Mouse (Mus musculus) neural tube, embryonic 14.5 days (tissue): Measurements from ENCODE around the gene Zfp507. TPM values are rescaled to one million over a fixed set of nuclear protein-coding genes. Genes with fewer than 3 reads are reported as not detected.

Experiments used
- ATAC-seq: fragments of 200-750 bp; cut with Nextera tagmentation; 2 replicates; pipeline ENCODE4 v1.8.0; 2017; ENCODE audit warnings: low read depth, mild to moderate bottlenecking, moderate TSS enrichment, moderate library complexity
- H3K27ac ChIP-seq: fragments of 300-500 bp; sonication (generic); 2 replicates; pipeline ENCODE4 v1.5.1; 2014; ENCODE audit warnings: low read depth, mild to moderate bottlenecking, control low read depth, low read length, moderate library complexity, mixed read lengths
- H3K27me3 ChIP-seq: fragments of 300-500 bp; sonication (generic); 2 replicates; pipeline ENCODE4 v1.6.1; 2014; ENCODE audit warnings: low read length; ENCODE audit not compliant: control insufficient read depth, insufficient read depth
- H3K36me3 ChIP-seq: fragments of 300-500 bp; sonication (generic); 2 replicates; pipeline ENCODE4 v1.6.1; 2014; ENCODE audit warnings: low read length, mixed read lengths; ENCODE audit not compliant: control insufficient read depth, insufficient read depth
- H3K4me1 ChIP-seq: fragments of 300-500 bp; sonication (generic); 2 replicates; pipeline ENCODE4 v1.6.1; 2014; ENCODE audit warnings: low read length; ENCODE audit not compliant: control insufficient read depth, insufficient read depth
- H3K4me2 ChIP-seq: fragments of 300-500 bp; sonication (generic); 2 replicates; pipeline ENCODE4 v1.6.1; 2014; ENCODE audit warnings: mild to moderate bottlenecking, low read depth, low read length, control low read depth
- H3K4me3 ChIP-seq: fragments of 300-500 bp; sonication (generic); 2 replicates; pipeline ENCODE4 v1.5.1; 2014; ENCODE audit warnings: low read depth, low read length, control low read depth, mixed read lengths
- H3K9ac ChIP-seq: fragments of 300-500 bp; sonication (generic); replicated peaks from 2 replicates; pipeline ENCODE4 v1.6.1; 2014; ENCODE audit warnings: low read depth, mild to moderate bottlenecking, control low read depth, low read length, mixed read lengths
- H3K9me3 ChIP-seq: fragments of 300-500 bp; sonication (generic); 2 replicates; pipeline ENCODE4 v1.6.1; 2016; ENCODE audit warnings: low read length; ENCODE audit not compliant: control insufficient read depth
- WGBS: fragments of 180-500 bp; shearing (Covaris S2); extraction: QIAGEN DNeasy Blood & Tissue Kit; methylation state at CpG from one replicate; pipeline ENCODE4 v1.1.7; 2014; 5-methylcytosine and 5-hydroxymethylcytosine counted together
- polyA plus RNA-seq: library from polyadenylated mRNA; unstranded; fragments of >200 nt; fragmentation: Nextera tagmentation; extraction: Ambion mirVana; gene quantifications from 2 replicates; pipeline ENCODE4 v1.2.1, GENCODE M21; 2014

Zfp507 gene
- polyA plus RNA-seq, 1 experiment from 2014 or later: 18.0 TPM

GRCm38 (mm10) chr7:35747397-35747964 is 55.3 kb downstream of the Zfp507 start:
- Histone ChIP-seq H3K36me3 (peaks cover 26% of the 10 kb centered on the region), H3K9ac (no peak overlapping the region), H3K4me1 (no peaks in the 10 kb centered on the region), H3K27me3 (no peaks in the 10 kb centered on the region), H3K27ac (no peak overlapping the region), H3K4me3 (no peak overlapping the region), H3K4me2 (no peak overlapping the region), H3K9me3 (no peaks in the 10 kb centered on the region)
- WGBS: 66% methylated on average over 14 of the region's 14 CpGs
- ATAC-seq: no peak

GRCm38 (mm10) chr7:35746686-35747396 is 56.0 kb downstream of the Zfp507 start:
- WGBS: 86% methylated on average over 12 of the region's 12 CpGs
- peaks cover 26% of the 10 kb centered on the region for H3K36me3 ChIP-seq

GRCm38 (mm10) chr7:35745281-35745702 is 57.5 kb downstream of the Zfp507 start:
- Histone ChIP-seq H3K36me3 (peaks cover 26% of the 10 kb centered on the region), H3K4me1 (no peaks in the 10 kb centered on the region), H3K4me3 (no peak overlapping the region), H3K4me2 (no peak overlapping the region), H3K27me3 (no peaks in the 10 kb centered on the region), H3K9me3 (no peaks in the 10 kb centered on the region), H3K9ac (no peak overlapping the region), H3K27ac (no peak overlapping the region)
- WGBS: 81% methylated on average over 6 of the region's 6 CpGs
- no peak for ATAC-seq

More at GRCm38 (mm10) chr7:35746686-35747396, 56.0 kb downstream of the Zfp507 start:
- no peaks in the 10 kb centered on the region for H3K4me1 ChIP-seq
- H3K4me3 ChIP-seq: no peak overlapping the region
- H3K27ac ChIP-seq: no peak overlapping the region
- H3K9me3 ChIP-seq: no peaks in the 10 kb centered on the region
- H3K4me2 ChIP-seq: no peak overlapping the region
- no peak overlapping the region for H3K9ac ChIP-seq
- no peak for ATAC-seq
- no peaks in the 10 kb centered on the region for H3K27me3 ChIP-seq

- Histone ChIP-seq H3K27me3 (no peaks in the 10 kb centered on the region), H3K4me2 (no peak overlapping the region), H3K4me1 (no peaks in the 10 kb centered on the region), H3K9me3 (no peaks in the 10 kb centered on the region), H3K27ac (no peak overlapping the region), H3K4me3 (no peak overlapping the region), H3K36me3 (peaks cover 26% of the 10 kb centered on the region), H3K9ac (no peak overlapping the region)
- 95% methylated on average over 9 of the region's 9 CpGs for WGBS
- no peak for ATAC-seq
Observed at GRCm38 (mm10) chr7:35744771-35745170, 58.0 kb downstream of the Zfp507 start.

GRCm38 (mm10) chr7:35742310-35742709 is 60.5 kb downstream of the Zfp507 start:
- H3K9ac ChIP-seq: no peak overlapping the region
- H3K27me3 ChIP-seq: no peaks in the 10 kb centered on the region
- WGBS: 87% methylated on average over 5 of the region's 5 CpGs
- H3K27ac ChIP-seq: no peak overlapping the region
- no peaks in the 10 kb centered on the region for H3K9me3 ChIP-seq
- H3K4me3 ChIP-seq: no peak overlapping the region
- peaks cover 5% of the 10 kb centered on the region; the same call in 1 of the 2 replicates for H3K36me3 ChIP-seq
- H3K4me1 ChIP-seq: no peaks in the 10 kb centered on the region
- ATAC-seq: no peak
- no peak overlapping the region for H3K4me2 ChIP-seq

- no peak for ATAC-seq
- WGBS: 76% methylated on average over 5 of the region's 5 CpGs
- H3K9ac ChIP-seq: no peak overlapping the region
- no peaks in the 10 kb centered on the region for H3K4me1 ChIP-seq
- H3K27me3 ChIP-seq: no peaks in the 10 kb centered on the region
- H3K9me3 ChIP-seq: no peaks in the 10 kb centered on the region
- H3K4me2 ChIP-seq: no peak overlapping the region
- H3K27ac ChIP-seq: no peak overlapping the region
- no peak overlapping the region for H3K4me3 ChIP-seq
- H3K36me3 ChIP-seq: 0 out of 2 replicates have a peak, but pooled peaks cover under 1% of the 10 kb centered on the region
Observed at GRCm38 (mm10) chr7:35741858-35742257, 60.9 kb downstream of the Zfp507 start.

- H3K4me2 ChIP-seq: no peak overlapping the region
- H3K36me3 ChIP-seq: no peaks in the 10 kb centered on the region
- WGBS: 51% methylated on average over 5 of the region's 5 CpGs
- H3K9me3 ChIP-seq: no peaks in the 10 kb centered on the region
- no peak overlapping the region for H3K4me3 ChIP-seq
- no peaks in the 10 kb centered on the region for H3K4me1 ChIP-seq
- ATAC-seq: no peak
- H3K27me3 ChIP-seq: no peaks in the 10 kb centered on the region
- no peak overlapping the region for H3K9ac ChIP-seq
- no peak overlapping the region for H3K27ac ChIP-seq
Observed at GRCm38 (mm10) chr7:35740489-35741230, 62.1 kb downstream of the Zfp507 start.

- no peaks in the 10 kb centered on the region for H3K9me3 ChIP-seq
- H3K4me1 ChIP-seq: no peaks in the 10 kb centered on the region; the same call in 1 of the 2 replicates
- no peak overlapping the region for H3K9ac ChIP-seq
- H3K36me3 ChIP-seq: no peaks in the 10 kb centered on the region
- no peak overlapping the region for H3K27ac ChIP-seq
- no peak overlapping the region for H3K4me3 ChIP-seq
- H3K27me3 ChIP-seq: no peaks in the 10 kb centered on the region
- no peak for ATAC-seq
- no peak overlapping the region for H3K4me2 ChIP-seq
Observed at GRCm38 (mm10) chr7:35738871-35739270, 63.9 kb downstream of the Zfp507 start.
